Mouse (Mus musculus): ENCODE results near the gene Pphln1. TPM values are rescaled to one million over a fixed set of nuclear protein-coding genes. Genes with fewer than 3 reads are reported as not detected.
A peak's percentile ranks its signal among the peaks of the same experiment; 100 is the strongest.

The Pphln1 gene
- total RNA-seq, 2 experiments from 2014 or later, result 30.8 to 35.8 TPM

DNA sequence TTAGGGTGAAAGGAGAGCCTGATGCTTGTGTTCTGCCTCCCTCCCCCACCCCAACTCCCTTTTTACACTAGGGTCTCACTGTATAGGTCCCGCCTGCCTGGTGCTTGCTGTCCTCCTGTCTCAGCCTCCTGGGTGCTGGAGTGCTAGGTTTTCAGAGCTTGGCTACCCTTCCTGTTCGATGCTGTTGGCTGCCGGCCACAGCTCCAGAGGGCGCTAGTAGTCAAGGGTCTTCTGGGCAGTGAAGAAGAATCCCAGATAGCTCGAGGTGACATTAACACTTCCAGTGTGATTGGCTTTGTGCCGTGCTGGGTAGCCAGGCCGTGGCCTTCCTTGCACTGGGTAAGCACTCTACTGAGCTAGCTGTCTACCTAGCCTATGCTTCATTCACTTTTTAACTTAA is 22.4 kb downstream of the Pphln1 start:
- no peak for DNase-seq (ENCODE audit: extremely low spot score in 1 of 2, low spot score in 2 of 2)

DNA sequence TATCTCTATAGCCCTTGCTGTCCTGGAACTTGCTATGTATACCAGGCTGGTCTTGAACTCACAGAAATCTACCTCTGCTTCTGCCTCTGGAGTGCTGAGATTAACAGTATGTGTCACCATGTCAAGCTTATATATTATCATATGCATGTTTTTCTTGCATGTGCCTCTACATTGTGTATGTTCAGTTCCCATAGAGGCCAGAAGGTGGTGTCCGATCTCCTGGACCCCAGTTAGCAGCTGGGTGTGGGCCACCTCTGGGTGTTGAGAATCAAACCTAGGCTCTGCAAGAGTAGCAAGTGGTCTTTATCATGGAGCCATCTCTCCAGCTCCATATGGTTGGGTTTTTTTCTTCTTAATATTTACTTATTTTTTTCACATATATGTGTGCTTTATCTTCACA is 24.4 kb downstream of the Pphln1 start:
- no peak for DNase-seq (ENCODE audit: extremely low spot score in 1 of 2, low spot score in 2 of 2)
- intact Hi-C loops (cut with DNase I), result no loop called here

More for the DNA sequence above, 22.4 kb downstream of the Pphln1 start:
- intact Hi-C loops (cut with DNase I), result no loop called here

DNA sequence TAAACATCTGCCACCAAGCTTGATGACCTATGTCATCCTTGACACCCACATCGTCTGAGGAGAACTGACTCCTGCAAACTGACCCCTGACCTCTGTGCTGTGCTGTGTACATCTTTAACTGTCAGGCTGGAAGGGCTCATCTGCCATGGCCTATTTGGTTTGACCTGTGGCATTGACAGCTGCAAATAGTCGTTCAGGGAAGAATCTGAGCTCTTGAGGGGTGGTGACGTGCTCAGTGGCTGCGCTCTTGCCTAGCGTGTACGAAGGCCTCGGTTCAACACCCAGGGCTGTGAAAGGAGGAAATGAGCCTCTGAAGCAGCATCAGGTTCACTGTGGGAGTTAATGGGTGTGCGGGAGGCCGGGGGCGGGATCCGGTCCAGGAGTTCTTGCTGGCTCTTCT is 35.7 kb downstream of the Pphln1 start:
- DNase-seq (ENCODE audit: extremely low spot score in 1 of 2, low spot score in 2 of 2), result no peak
- intact Hi-C loops (cut with DNase I), result loop anchor here (10.0 kb wide), 1 partner anchor 999 kb away; no protein-coding TSS in a partner anchor

DNA sequence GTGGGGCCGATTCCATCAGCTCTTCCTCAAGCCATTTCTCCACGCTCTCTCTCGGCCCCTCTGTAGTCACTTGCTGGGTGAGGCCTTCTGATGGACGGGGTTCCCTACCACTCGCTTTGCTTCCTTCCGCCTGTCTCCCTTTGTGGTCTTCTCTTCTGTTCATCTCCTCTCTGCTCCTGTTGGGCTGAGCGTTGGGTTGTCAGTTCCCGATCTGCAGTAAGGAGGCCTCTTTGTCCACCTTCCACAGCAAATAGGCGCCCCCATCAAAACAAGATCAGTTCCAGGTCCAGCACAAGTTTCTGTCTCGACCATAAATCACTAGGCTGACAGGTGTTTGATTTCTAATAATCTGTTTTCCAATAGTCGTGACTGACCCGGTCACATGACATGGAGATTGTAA is 37.8 kb downstream of the Pphln1 start:
- intact Hi-C loops (cut with DNase I), result loop anchor here (5.0 to 10.0 kb wide), 2 partner anchors 174 to 1001 kb away; no protein-coding TSS in a partner anchor
- DNase-seq (ENCODE audit: extremely low spot score in 1 of 2, low spot score in 2 of 2), result no peak

DNA sequence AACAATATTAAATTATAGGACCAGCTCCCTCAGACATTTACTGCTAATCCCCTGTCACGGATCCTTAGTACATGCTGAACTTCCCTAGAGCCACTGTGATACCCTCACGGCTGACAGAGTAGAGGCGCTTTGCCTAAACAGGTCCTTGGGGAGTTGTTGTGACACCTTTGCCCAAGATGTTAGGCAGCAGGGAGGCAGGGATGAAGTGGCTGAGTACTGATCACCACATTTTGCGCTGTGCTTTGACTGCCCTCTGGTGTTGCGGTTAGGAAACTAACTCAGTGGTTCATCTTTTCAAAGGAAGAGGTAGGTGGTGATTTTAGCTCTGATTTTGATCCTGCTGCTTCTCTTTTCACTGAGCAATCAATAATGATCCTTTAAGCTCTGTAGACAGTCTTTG is 40.5 kb downstream of the Pphln1 start:
- DNase-seq (ENCODE audit: extremely low spot score in 1 of 2, low spot score in 2 of 2), result peak; percentile 48 to 49
- intact Hi-C loops (cut with DNase I), result loop anchor here (5.0 to 10.0 kb wide), 2 partner anchors 176 to 1004 kb away; no protein-coding TSS in a partner anchor

GRCm38 (mm10) chr15:93442271-93442670 is 44.1 kb downstream of the Pphln1 start:
- intact Hi-C loops (cut with DNase I), result no loop called here
- no peak for DNase-seq (ENCODE audit: extremely low spot score in 1 of 2, low spot score in 2 of 2)

DNA sequence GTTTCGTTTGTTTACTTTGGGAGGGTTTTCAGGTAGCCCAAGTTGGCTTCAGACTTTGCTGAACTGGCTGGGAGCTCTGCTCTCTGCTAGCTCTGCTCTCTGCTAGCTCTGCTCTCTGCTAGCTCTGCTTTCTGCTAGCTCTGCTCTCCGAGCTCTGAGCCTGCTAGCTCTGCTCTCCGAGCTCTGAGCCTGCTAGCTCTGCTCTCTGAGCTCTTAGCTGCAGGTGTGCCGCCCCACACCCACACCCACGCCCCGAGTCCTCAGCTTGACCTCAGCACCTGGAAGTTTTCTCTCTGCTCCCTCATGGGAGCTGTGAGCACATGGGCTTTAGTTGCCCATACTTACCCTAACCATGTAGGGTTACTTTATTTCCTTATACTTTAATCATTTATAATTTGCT is 45.5 kb downstream of the Pphln1 start:
- DNase-seq (ENCODE audit: extremely low spot score in 1 of 2, low spot score in 2 of 2), result no peak
- intact Hi-C loops (cut with DNase I), result no loop called here

GRCm38 (mm10) chr15:93448862-93449261 is 50.7 kb downstream of the Pphln1 start:
- intact Hi-C loops (cut with DNase I), result no loop called here
- DNase-seq (ENCODE audit: extremely low spot score in 1 of 2, low spot score in 2 of 2), result no peak

GRCm38 (mm10) chr15:93453296-93453695 is 55.1 kb downstream of the Pphln1 start:
- no peak for DNase-seq (ENCODE audit: extremely low spot score in 1 of 2, low spot score in 2 of 2)
- intact Hi-C loops (cut with DNase I), result loop anchor here (10.0 kb wide), 1 partner anchor 122 kb away; no protein-coding TSS in a partner anchor

GRCm38 (mm10) chr15:93456005-93456404 is 57.9 kb downstream of the Pphln1 start:
- intact Hi-C loops (cut with DNase I), result loop anchor here (10.0 kb wide), 1 partner anchor 119 kb away; no protein-coding TSS in a partner anchor
- DNase-seq (ENCODE audit: extremely low spot score in 1 of 2, low spot score in 2 of 2), result no peak

DNA sequence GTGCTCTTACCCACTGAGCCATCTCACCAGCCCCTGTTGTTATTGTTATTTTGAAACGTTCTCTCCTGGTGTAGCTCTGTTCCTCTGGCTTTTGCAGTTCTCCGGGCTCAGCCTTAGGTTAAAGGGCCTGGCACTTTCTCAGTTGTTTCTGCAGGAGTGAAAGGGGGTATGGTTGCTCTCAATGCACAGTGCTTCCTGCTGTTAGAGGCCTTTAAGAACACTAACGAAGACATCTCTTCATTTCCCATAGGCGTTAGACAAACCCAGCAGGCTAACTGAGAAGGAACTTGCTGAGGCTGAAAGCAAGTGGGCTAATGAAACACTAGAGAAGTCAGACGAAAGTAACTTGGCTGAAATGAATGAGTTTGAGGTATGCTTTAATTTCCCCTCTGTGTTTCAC is 61.3 kb downstream of the Pphln1 start:
- intact Hi-C loops (cut with DNase I), result loop anchor here (10.0 kb wide), 1 partner anchor 115 kb away; no protein-coding TSS in a partner anchor
- no peak for DNase-seq (ENCODE audit: extremely low spot score in 1 of 2, low spot score in 2 of 2)

GRCm38 (mm10) chr15:93461066-93461465 is 62.9 kb downstream of the Pphln1 start:
- intact Hi-C loops (cut with DNase I), result no loop called here
- no peak for DNase-seq (ENCODE audit: extremely low spot score in 1 of 2, low spot score in 2 of 2)

- intact Hi-C loops (cut with DNase I), result no loop called here
- no peak for DNase-seq (ENCODE audit: extremely low spot score in 1 of 2, low spot score in 2 of 2)
Observed at GRCm38 (mm10) chr15:93471651-93472050, 73.5 kb downstream of the Pphln1 start.

DNA sequence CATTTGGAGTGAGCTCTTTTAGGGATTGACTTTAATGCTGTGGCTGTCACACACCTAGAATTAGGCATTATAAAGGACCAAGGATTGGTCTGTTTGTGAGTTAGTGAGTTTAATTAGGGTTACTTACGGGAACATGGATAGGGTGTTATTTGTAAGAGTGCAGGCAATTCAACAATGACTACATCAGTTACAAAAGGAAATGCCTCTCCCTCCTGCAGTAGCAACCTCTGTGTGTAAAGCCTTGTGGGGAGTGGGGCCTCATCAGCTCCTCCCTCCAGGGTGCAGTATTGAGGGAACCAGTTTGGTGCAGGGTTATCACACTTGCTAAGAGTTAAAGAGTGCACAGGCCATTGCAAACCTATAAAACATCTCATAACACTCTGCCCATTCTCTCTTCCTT is 73.9 kb downstream of the Pphln1 start:
- intact Hi-C loops (cut with DNase I), result no loop called here

GRCm38 (mm10) chr15:93474277-93474676 is 76.1 kb downstream of the Pphln1 start:
- intact Hi-C loops (cut with DNase I), result no loop called here
- no peak for DNase-seq (ENCODE audit: extremely low spot score in 1 of 2, low spot score in 2 of 2)

More for the DNA sequence above, 73.9 kb downstream of the Pphln1 start:
- DNase-seq (ENCODE audit: extremely low spot score in 1 of 2, low spot score in 2 of 2), result no peak

DNA sequence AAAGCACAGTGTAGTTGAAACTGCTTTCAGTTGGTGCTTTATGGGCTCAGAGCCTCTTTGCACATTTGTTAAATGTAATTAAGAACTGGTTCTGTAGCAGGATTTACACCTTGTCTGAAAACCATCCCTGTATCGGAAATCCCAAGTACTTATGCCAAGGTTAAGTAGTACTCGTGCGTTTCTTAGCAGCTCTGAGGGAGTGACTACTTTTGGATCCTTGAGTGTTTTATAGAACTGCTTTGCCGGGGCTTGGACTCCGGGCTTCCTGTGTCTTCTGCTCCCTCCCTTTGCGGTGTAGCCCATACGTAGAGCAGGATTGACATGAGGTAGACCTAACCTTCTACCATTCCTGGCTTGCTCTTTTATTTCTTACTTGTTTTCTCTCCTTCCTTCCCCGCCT is 77.5 kb downstream of the Pphln1 start:
- intact Hi-C loops (cut with DNase I), result no loop called here
- DNase-seq (ENCODE audit: extremely low spot score in 1 of 2, low spot score in 2 of 2), result no peak

GRCm38 (mm10) chr15:93477729-93478128 is 79.6 kb downstream of the Pphln1 start:
- intact Hi-C loops (cut with DNase I), result no loop called here
- DNase-seq (ENCODE audit: extremely low spot score in 1 of 2, low spot score in 2 of 2), result no peak

DNA sequence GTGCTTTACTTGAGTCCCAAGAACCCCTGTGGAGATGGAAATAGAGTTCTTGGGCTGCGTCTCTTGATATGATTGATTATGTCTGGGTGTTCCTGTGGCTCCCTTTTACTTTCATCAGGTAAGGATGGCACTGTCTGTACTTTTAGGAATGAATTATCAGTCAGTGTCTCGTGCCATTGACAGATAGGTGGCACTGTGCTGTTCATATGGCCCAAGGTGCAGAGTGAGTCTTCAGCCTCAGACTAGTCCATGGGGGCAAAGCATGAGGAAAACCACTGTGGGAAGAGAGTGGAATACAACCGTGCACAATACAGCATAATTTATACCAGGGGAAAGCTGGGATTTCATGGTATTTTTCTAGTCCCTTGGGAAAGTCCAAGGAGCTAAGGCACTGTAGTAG is 80.5 kb downstream of the Pphln1 start:
- intact Hi-C loops (cut with DNase I), result no loop called here
- DNase-seq (ENCODE audit: extremely low spot score in 1 of 2, low spot score in 2 of 2), result no peak

- DNase-seq (ENCODE audit: extremely low spot score in 1 of 2, low spot score in 2 of 2), result no peak
- intact Hi-C loops (cut with DNase I), result no loop called here
Observed at GRCm38 (mm10) chr15:93479445-93479844, 81.3 kb downstream of the Pphln1 start.

- no peak for DNase-seq (ENCODE audit: extremely low spot score in 1 of 2, low spot score in 2 of 2)
- intact Hi-C loops (cut with DNase I), result no loop called here
Observed at GRCm38 (mm10) chr15:93481112-93481511, 83.0 kb downstream of the Pphln1 start.

DNA sequence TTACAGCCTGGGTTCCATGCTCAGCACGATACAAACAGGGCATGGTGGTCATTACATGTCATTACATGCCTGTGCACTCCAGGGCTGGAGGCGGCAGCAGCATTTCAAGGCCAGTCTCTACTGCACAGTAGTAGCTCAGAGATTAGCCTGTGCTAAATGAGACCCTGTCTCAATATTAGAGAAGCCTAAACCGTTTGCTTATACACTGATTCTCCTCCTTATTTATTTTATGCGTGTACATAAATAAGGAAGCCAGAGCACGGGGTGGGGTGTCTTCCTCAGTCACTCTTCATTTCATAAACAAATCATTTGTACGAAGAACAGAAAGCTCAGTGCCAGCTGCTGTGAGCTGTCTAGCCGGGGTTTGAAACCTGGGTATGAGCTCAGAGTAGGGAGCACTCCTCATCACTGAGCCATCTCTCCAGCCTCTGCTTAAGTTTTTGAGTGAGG is 86.1 kb downstream of the Pphln1 start:
- no peak for DNase-seq (ENCODE audit: extremely low spot score in 1 of 2, low spot score in 2 of 2)
- intact Hi-C loops (cut with DNase I), result no loop called here

All from left cerebral cortex, postnatal 10 days (tissue).